Mouse (Mus musculus) left cerebral cortex, postnatal 4 days (tissue): Measurements from ENCODE around the gene Olfr49. TPM values are rescaled to one million over a fixed set of nuclear protein-coding genes. Genes with fewer than 3 reads are reported as not detected.

ENCODE experiments used
- DNase-seq: peaks from one replicate; pipeline ENCODE4 v3.0.0-alpha.2; 2022
- intact Hi-C: fragments of 180-260 bp; cut with DNase I; formaldehyde crosslinking; loops from one replicate; pipeline ENCODE4 v1.15.1; 2025
- total RNA-seq, 2 experiments: library from RNA; stranded (reverse); gene quantifications; 2 replicates each; pipeline ENCODE4 v1.2.3; 2021

The Olfr49 gene
- total RNA-seq, 2 experiments from 2014 or later = not detected

DNA sequence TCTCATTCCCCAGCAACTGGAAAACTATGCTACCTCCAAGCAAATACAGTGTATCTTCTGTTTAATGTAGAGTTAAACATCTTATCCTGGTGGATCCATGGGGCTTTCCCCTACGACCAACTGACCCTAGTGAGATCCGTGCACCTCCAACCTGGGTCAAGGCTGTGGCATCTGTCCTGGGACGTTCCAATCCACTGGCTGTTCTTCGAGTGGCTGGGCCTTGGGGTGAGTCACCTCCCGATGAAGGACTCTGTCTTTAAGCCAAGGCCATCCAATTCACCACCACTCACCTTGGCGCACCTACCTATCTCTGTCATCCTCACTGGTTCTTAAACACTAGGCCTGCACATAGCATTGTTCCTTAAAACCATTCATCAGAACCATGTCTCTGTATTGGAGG is 21.6 kb downstream of the Olfr49 start:
- DNase-seq = no peak
- intact Hi-C loops = loop anchor here (10.0 kb wide), 1 partner anchor 152 kb away; the partner anchor contains the start of gene Slc7a7

- intact Hi-C loops = loop anchor here (10.0 kb wide), 1 partner anchor 152 kb away; the partner anchor contains the start of gene Slc7a7
- DNase-seq = no peak
Observed at GRCm38 (mm10) chr14:54262622-54263021, 22.1 kb downstream of the Olfr49 start.

GRCm38 (mm10) chr14:54261386-54261785 is 23.4 kb downstream of the Olfr49 start:
- intact Hi-C loops = loop anchor here (10.0 kb wide), 1 partner anchor 153 kb away; the partner anchor contains the start of gene Slc7a7
- no peak for DNase-seq

GRCm38 (mm10) chr14:54260196-54260595 is 24.5 kb downstream of the Olfr49 start:
- intact Hi-C loops = loop anchor here (10.0 kb wide), 1 partner anchor 155 kb away; the partner anchor contains the start of gene Slc7a7
- peak; percentile 24 for DNase-seq

GRCm38 (mm10) chr14:54259722-54260085 is 25.0 kb downstream of the Olfr49 start:
- intact Hi-C loops = loop anchor here (10.0 kb wide), 2 partner anchors 105 to 155 kb away; partner anchors contain the start of genes Oxa1l and Slc7a7
- no peak for DNase-seq

DNA sequence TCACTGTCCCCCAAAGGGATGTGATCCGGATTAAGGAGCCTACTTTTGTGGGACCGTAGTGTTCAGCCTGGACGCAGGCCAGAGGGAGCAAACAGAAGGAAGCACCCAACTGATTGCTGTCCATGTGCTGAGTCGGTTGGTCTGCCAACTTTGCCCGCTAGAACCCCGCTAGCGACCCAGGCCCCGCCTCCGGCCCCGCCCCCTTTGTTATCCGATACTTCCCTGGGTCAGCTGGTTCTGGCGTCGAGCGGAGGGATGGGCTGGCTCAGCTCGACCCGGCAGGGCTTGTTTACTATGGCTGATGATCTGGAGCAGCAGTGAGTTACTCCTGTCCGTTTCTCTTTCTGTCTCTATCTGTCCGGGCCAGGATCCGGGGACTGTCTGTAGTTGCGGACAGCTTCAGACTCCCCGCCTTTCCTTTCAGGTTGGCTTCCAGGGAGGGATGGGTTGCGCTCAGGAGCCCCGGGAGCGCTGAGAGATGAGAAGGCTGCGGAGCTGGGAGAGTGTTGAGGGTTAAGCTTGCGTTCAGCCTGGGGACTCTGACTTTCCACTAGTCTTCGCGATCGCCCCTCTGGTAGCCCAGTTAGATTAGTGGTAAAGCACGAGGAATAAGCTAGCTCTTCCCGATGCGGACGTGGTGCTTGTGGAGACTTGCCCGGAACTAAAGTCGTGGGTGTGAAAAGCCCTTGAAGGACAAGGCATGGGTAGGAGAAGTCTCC is 25.6 kb downstream of the Olfr49 start:
- peak; percentile 96 for DNase-seq
- intact Hi-C loops = loop anchor here (10.0 kb wide), 1 partner anchor 106 kb away; the partner anchor contains the start of gene Oxa1l

DNA sequence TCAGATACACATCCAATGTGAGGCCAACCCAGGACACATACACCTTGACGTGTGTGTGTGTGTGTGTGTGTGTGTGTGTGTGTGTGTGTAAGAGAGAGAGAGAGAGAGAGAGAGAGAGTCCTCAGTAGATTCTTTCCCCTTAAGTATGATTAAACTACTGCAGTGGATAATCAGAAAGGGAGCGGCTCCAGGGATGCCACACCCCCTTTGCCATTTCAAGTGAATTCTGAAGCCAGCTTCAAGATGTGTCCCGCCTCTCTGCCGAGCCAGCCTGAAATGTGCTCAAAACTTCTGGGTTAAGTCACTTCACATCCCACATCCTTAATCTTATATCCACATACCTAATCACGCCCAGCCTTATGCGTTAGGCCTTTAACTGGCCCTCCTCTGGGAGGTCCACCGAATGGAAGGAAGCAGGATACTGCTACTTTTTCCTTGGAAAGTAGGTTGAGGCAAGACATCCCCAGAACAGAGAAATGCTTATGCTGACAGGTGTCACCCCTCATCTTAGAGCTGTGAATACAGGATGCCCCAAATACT is 26.5 kb downstream of the Olfr49 start:
- intact Hi-C loops = loop anchor here (10.0 kb wide), 1 partner anchor 107 kb away; the partner anchor contains the start of gene Oxa1l
- DNase-seq = no peak

GRCm38 (mm10) chr14:54254670-54255202 is 30.0 kb downstream of the Olfr49 start:
- intact Hi-C loops = loop anchor here (10.0 kb wide), 1 partner anchor 110 kb away; the partner anchor contains the start of gene Oxa1l
- DNase-seq = no peak

DNA sequence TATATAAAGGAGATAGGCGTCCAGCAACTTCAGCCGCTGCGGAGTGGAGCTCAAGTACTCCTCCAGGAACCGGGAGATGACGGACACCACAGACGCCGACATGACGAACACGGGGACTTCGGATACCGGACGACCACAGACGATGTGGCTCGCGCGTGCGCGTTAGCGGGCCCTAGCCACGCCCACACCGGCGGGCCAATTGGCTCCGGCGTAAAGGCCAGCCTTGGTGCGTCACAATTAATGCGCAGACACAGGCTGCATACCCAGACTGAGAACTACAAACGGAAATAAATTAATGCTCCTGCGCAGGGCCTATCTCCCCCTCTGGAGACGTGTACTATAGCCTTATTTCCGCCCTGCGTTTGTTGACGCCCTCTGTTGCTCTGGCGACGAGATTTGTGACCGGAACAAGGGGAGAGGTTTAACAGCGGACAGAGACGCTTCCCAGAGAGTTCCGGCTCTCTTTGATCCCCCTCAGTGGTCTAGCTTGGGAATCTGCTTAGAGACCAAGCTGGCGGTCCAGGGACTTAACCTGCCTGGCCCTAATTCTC is 30.9 kb downstream of the Olfr49 start, which contains the start of the genes Dad1 and Abhd4:
Gene Dad1, minus strand, starts transcription at position 364 of the 551 bp plus-strand sequence.
Gene Abhd4, plus strand, starts transcription at position 448 of the 551 bp plus-strand sequence.
- intact Hi-C loops = loop anchor here (10.0 kb wide), 1 partner anchor 111 kb away; the partner anchor contains the start of gene Oxa1l
- peak; percentile 98 for DNase-seq

DNA sequence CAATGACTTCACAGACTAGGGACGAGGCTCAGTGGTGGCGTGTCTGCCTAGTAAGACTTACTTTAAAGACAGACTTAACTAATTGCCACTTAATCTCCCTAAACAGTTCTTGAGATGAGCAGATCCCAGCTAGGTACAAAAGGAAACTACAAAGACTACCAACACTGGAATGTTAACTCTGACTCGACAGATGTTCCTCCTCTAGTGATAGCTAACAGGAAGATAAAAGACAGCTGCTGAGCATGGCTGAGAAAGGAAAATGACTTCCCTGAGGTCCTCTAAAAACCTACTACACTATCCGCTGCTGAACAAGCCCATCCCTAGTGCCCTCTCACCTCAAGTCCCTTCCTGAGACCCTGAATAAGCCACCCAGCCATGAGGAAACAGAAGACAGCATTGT is 34.6 kb downstream of the Olfr49 start:
- intact Hi-C loops = loop anchor here (10.0 kb wide), 1 partner anchor 115 kb away; the partner anchor contains the start of gene Oxa1l
- no peak for DNase-seq

DNA sequence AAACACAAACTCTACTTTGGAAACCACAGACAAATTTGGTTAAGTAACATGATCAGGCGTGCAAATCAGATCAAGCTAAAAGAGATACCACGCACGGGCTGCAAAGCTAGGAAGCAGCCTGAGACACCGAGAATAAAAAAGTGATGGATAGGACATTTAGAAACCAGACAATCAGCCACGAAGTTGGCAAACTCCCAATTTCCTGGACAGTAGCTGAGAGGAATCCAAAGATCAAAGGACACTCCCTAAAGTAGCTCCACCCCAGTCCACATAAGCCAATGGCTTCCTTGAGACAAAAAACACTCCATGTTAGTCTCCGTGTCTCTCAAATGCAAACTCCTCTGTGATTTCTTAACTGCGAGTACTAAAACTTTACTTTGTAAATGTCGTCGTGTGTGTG is 35.4 kb downstream of the Olfr49 start:
- intact Hi-C loops = no loop called here
- DNase-seq = no peak

GRCm38 (mm10) chr14:54246232-54246631 is 38.5 kb downstream of the Olfr49 start:
- intact Hi-C loops = no loop called here
- no peak for DNase-seq

- DNase-seq = no peak
- intact Hi-C loops = no loop called here
Observed at GRCm38 (mm10) chr14:54244183-54244582, 40.6 kb downstream of the Olfr49 start.

DNA sequence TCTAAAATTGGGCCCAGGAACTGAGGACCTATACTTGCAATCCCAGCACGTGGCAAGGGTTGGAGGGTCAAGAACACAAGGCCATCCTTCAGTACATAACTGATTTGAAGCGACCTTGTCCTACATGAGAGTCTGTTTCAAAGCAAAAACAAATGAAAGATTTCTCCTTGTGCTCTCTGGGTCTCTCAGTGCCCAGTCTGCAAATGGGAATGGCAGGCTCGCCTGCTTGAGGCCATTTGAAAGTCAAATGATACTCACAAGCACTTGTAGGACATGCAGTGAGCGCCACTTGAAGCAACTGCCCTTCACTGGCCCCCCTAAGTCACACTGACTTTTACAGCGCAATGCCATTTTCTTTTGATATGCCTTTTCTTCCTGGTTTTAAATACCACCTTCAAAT is 44.2 kb downstream of the Olfr49 start:
- no peak for DNase-seq
- intact Hi-C loops = no loop called here

DNA sequence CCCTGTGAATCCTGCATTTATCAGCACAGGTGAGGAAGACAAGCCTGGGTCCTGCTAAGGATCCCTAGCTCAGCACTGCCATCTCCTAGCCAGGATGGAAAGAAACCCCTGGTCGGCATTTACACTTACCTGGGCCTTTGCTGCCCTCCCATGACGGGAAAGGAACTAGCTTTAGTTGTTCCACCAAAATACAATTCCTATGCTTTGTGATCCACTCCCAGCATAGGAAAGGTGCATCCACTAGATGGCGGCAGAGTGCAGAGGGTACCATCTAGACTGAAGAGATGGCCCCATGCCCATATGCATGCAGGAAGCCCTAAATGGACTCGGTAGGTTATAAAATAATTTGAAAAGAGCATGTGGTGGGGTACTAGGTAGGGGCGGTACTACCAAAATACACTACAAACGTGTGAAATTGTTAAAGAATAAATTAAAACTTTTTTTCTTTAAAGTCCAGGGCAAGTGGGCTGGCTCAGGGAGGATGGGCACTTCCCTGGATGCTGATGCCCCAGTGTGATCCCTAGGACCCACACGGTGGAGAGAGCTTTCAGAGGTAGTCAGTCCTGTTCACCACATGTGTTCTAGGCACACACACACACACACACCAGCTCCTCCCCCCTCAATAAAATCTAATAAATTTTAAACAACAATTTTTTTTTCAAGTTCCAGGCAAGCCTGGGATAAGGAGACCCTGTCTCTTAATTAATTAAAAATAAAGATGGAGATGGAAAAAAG is 45.6 kb downstream of the Olfr49 start:
- peak; percentile 87 for DNase-seq
- intact Hi-C loops = no loop called here

GRCm38 (mm10) chr14:54236881-54237280 is 47.9 kb downstream of the Olfr49 start:
- intact Hi-C loops = no loop called here
- DNase-seq = no peak

DNA sequence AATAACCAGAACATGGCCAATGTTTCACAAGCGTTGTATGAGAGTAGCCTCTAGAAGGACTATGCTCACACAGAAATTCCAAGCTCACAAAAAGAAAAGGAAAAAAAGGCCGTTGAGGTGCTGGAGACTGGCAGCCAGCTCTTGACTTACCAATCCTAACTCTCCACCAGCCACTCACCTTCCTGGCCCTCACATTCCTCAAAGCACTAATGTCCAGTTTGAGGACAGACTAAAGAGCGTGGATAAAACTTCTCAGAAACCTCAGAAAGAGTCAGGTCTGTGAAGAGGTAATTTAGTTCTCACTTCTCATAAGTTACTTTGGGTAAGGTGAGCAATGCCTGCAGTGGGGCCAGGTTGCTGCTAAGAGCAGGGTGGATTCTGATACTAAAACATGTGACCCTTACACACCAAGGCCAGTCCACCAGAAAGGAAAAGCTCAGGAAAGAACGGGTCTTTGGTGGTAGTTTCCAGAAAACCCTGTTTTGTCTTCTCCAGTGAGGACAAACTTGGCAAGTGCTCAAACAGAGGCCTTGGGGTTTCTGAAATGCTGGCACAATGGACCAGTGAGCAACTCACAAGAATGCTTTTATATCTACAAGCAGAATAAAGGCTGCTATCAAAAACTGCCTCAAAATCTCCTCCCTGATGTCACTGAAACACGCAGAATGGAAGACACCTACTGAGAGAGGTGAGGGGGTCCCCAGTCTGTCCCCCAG is 48.8 kb downstream of the Olfr49 start:
- intact Hi-C loops = no loop called here

GRCm38 (mm10) chr14:54234231-54235040 is 50.3 kb downstream of the Olfr49 start:
- intact Hi-C loops = no loop called here

More for the DNA sequence above, 48.8 kb downstream of the Olfr49 start:
- no peak for DNase-seq

More at GRCm38 (mm10) chr14:54234231-54235040, 50.3 kb downstream of the Olfr49 start:
- DNase-seq = no peak
